Mouse (Mus musculus) B cell, adult 62 days (primary cell): ENCODE data around the gene F11r. TPM values are rescaled to one million over a fixed set of nuclear protein-coding genes. Genes with fewer than 3 reads are reported as not detected.

Source experiments
- total RNA-seq: library from RNA; stranded (reverse); gene quantifications from 4 replicates; pipeline ENCODE4 v1.2.4, GENCODE M21; 2023

Gene F11r
- 0.55 to 2.1 TPM (median 0.92 TPM) in 4 replicates for total RNA-seq

GRCm38 (mm10) chr1:171437264-171438013 lies at the start of gene F11r:
Gene F11r, plus strand, starts transcription at chr1:171437535.

GRCm38 (mm10) chr1:171388376-171389102 lies 48.8 kb upstream of the F11r start, which contains the start of gene Arhgap30:
Gene Arhgap30, plus strand, starts transcription at chr1:171388954.

GRCm38 (mm10) chr1:171410947-171411484 lies 26.3 kb upstream of the F11r start, which contains the start of gene Usf1:
Gene Usf1, plus strand, starts transcription at chr1:171411313.

GRCm38 (mm10) chr1:171418660-171419059 lies 18.7 kb upstream of the F11r start, which contains the start of gene Tstd1:
Gene Tstd1, plus strand, starts transcription at chr1:171418872.

GRCm38 (mm10) chr1:171503250-171503591 lies 65.9 kb downstream of the F11r start, which contains the start of gene Alyref2:
Gene Alyref2, plus strand, starts transcription at chr1:171503478.

Other genes starting within 250 kb of the F11r start
- not detected in 4 replicates for gene Pcp4l1, start 241.3 kb upstream of the F11r start, total RNA-seq
- gene Nr1i3, start 223.6 kb upstream of the F11r start, total RNA-seq: not detected in 4 replicates
- gene Tomm40l, start 215.0 kb upstream of the F11r start, total RNA-seq: 17.1 to 22.3 TPM (median 20.0 TPM) in 4 replicates
- not detected in 4 replicates for gene Apoa2, start 212.5 kb upstream of the F11r start, total RNA-seq
- gene Fcer1g, start 203.2 kb upstream of the F11r start, total RNA-seq: 5.7 to 11.4 TPM (median 6.5 TPM) in 4 replicates
- not detected in 4 replicates for gene Adamts4, start 187.1 kb upstream of the F11r start, total RNA-seq
- gene Ndufs2, start 186.1 kb upstream of the F11r start, total RNA-seq: 116 to 133 TPM (median 123 TPM) in 4 replicates
- 89.9 to 109 TPM (median 92.4 TPM) in 4 replicates for gene B4galt3, start 167.2 kb upstream of the F11r start, total RNA-seq
- 51.0 to 68.6 TPM (median 65.6 TPM) in 4 replicates for gene Ppox, start 156.3 kb upstream of the F11r start, total RNA-seq
- 40.8 to 49.7 TPM (median 48.4 TPM) in 4 replicates for gene Usp21, start 149.5 kb upstream of the F11r start, total RNA-seq
- gene Ufc1, start 142.5 kb upstream of the F11r start, total RNA-seq: 38.2 to 46.0 TPM (median 43.9 TPM) in 4 replicates
- 32.7 to 39.6 TPM (median 35.9 TPM) in 4 replicates for gene Dedd, start 108.4 kb upstream of the F11r start, total RNA-seq
- gene Nit1, start 91.9 kb upstream of the F11r start, total RNA-seq: 23.9 to 28.3 TPM (median 26.2 TPM) in 4 replicates
- gene Pfdn2, start 91.9 kb upstream of the F11r start, total RNA-seq: 66.0 to 73.1 TPM (median 70.7 TPM) in 4 replicates
- 0.47 to 0.63 TPM (median 0.48 TPM) in 3 of 4 replicates, not detected in the other for gene Klhdc9, start 76.7 kb upstream of the F11r start, total RNA-seq
- gene Nectin4, start 67.4 kb upstream of the F11r start, total RNA-seq: 0.57 to 0.72 TPM (median 0.69 TPM) in 4 replicates
- 292 to 309 TPM (median 301 TPM) in 4 replicates for gene Arhgap30, start 48.6 kb upstream of the F11r start, total RNA-seq
- 154 to 209 TPM (median 182 TPM) in 4 replicates for gene Usf1, start 26.2 kb upstream of the F11r start, total RNA-seq
- 11.1 to 12.0 TPM (median 11.6 TPM) in 4 replicates for gene Tstd1, start 18.7 kb upstream of the F11r start, total RNA-seq
- gene Alyref2, start 65.9 kb downstream of the F11r start, total RNA-seq: 10.0 to 11.2 TPM (median 10.6 TPM) in 4 replicates
- 0.50 to 0.89 TPM in 2 of 4 replicates, not detected in the others for gene Itln1, start 97.8 kb downstream of the F11r start, total RNA-seq
- gene Cd244a, start 121.7 kb downstream of the F11r start, total RNA-seq: 8.1 to 14.6 TPM (median 12.9 TPM) in 4 replicates
- 113 to 120 TPM (median 117 TPM) in 4 replicates for gene Ly9, start 169.9 kb downstream of the F11r start, total RNA-seq
- gene Slamf7, start 215.5 kb downstream of the F11r start, total RNA-seq: 64.7 to 74.7 TPM (median 70.7 TPM) in 4 replicates
- 102 to 121 TPM (median 111 TPM) in 4 replicates for gene Cd48, start 244.5 kb downstream of the F11r start, total RNA-seq